Mouse (Mus musculus) lung, adult 2 months (tissue): ENCODE data around the gene Arhgap4.

Source experiments
- CTCF ChIP-seq: fragments of 200-500 bp; IDR thresholded peaks from 2 replicates; pipeline ENCODE4 v1.5.1; 2011; ENCODE audit warnings: mild to moderate bottlenecking, low read length, control low read depth; ENCODE audit not compliant: insufficient read depth
- POLR2A ChIP-seq: fragments of 200-500 bp; IDR thresholded peaks from 2 replicates; pipeline ENCODE4 v1.6.1; 2011; ENCODE audit warnings: low read depth, mild to moderate bottlenecking, control low read depth, low read length, borderline replicate concordance; ENCODE audit errors: extremely low read depth

DNA sequence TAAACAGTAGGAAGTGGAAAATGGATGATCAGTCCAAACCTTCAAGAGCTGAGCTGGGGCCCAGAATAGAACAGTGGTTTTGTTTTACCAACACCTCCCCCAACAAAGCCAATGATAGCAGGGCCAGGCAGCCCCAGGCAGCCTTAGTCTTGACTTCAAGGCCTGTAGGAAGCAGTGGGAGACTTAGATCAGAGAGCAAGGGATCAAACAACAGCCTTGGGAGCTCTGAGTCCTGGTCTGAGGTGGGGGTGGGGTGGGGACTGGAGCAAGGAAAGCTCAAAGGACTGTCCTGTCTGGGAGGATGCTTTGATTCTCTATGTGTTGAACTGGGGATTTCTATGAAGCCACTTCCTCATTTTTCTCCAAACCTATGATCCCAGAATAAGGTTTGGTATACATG is 50.2 kb downstream of the Arhgap4 start:
- TF ChIP-seq CTCF (no peak), POLR2A (no peak)
